Mouse (Mus musculus): ENCODE results near the gene Mdfi. TPM values are rescaled to one million over a fixed set of nuclear protein-coding genes. Genes with fewer than 3 reads are reported as not detected.
"Not testable (repeated sequence)": the region's sequence is repeated elsewhere in the genome, so short reads cannot be mapped to it uniquely, and the experiment has no call there.

Gene Mdfi
- polyA plus RNA-seq, 1 experiment = 2.1 TPM

DNA sequence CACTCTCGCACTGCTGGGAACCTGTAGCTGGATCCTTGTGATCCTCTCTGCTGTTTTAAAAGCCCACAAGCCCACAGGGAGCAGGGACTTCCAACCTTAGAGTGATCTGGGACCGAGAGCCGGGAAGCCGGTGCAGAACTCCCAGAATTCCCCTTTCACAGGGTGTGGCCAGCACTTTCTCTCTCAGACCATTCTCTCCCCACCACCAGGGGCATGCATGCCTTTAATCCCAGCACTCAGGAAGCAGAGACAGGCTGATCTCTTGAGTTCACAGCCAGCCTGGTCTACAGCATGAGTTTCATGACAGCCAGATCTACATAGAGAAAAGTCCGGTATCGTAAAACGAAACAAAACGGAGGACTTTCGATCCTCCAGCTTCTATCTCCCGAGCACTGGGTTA is 35.4 kb upstream of the Mdfi start:
- TF ChIP-seq CTCF (IDR thresholded peaks at IDR 0.05; ENCODE audit: extremely low read depth, insufficient read depth, low read length) (no peak), POLR2A (IDR thresholded peaks at IDR 0.05; ENCODE audit: extremely low read depth, insufficient read depth, low read length) (no peak)
- Histone ChIP-seq H3K4me1 (ENCODE audit: control insufficient read depth, insufficient read depth, low read length) (no peaks in the 10 kb centered on the region), H3K27ac (ENCODE audit: insufficient read depth, low read length) (no peak overlapping the region), H3K4me3 (ENCODE audit: insufficient read depth, low read length) (no peak overlapping the region)

DNA sequence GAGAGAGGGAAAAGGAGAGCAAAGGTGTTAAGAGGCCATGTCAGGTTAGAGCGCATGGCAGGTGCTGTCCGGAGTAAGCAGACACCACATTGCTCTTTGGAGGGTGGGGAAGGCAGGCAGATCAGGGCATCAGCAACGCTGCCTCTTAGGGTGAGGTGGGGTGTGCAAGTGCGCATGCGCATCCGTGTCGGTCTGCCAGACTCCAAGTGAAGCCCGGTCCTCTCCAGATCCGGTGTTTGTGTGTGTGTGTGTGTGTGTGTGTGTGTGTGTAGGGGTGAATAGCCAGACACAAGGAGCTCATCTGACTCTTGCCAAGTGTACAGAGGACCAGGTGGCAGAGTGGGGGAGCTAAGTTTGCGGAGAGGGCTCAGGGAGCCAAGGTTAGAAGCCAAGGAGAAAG is 31.5 kb upstream of the Mdfi start:
- H3K4me3 ChIP-seq (ENCODE audit: insufficient read depth, low read length) = no peak overlapping the region
- H3K27ac ChIP-seq (ENCODE audit: insufficient read depth, low read length) = no peak overlapping the region
- no peaks in the 10 kb centered on the region for H3K4me1 ChIP-seq (ENCODE audit: control insufficient read depth, insufficient read depth, low read length)
- TF ChIP-seq POLR2A (IDR thresholded peaks at IDR 0.05; ENCODE audit: extremely low read depth, insufficient read depth, low read length) (0 out of 2 replicates have a peak, but pooled peaks have one; percentile 20), CTCF (IDR thresholded peaks at IDR 0.05; ENCODE audit: extremely low read depth, insufficient read depth, low read length) (no peak)

GRCm38 (mm10) chr17:47864496-47864895 is 30.0 kb upstream of the Mdfi start:
- Histone ChIP-seq H3K27ac (ENCODE audit: insufficient read depth, low read length) (no peak overlapping the region), H3K4me1 (ENCODE audit: control insufficient read depth, insufficient read depth, low read length) (no peaks in the 10 kb centered on the region), H3K4me3 (ENCODE audit: insufficient read depth, low read length) (no peak overlapping the region)
- TF ChIP-seq CTCF (IDR thresholded peaks at IDR 0.05; ENCODE audit: extremely low read depth, insufficient read depth, low read length) = peak; percentile 75
- TF ChIP-seq POLR2A (IDR thresholded peaks at IDR 0.05; ENCODE audit: extremely low read depth, insufficient read depth, low read length) = no peak

- H3K4me1 ChIP-seq (ENCODE audit: control insufficient read depth, insufficient read depth, low read length) = no peaks in the 10 kb centered on the region
- no peak overlapping the region for H3K27ac ChIP-seq (ENCODE audit: insufficient read depth, low read length)
- no peak overlapping the region for H3K4me3 ChIP-seq (ENCODE audit: insufficient read depth, low read length)
- no peak for TF ChIP-seq POLR2A (IDR thresholded peaks at IDR 0.05; ENCODE audit: extremely low read depth, insufficient read depth, low read length)
- no peak for TF ChIP-seq CTCF (IDR thresholded peaks at IDR 0.05; ENCODE audit: extremely low read depth, insufficient read depth, low read length)
Observed at GRCm38 (mm10) chr17:47863437-47863836, 28.9 kb upstream of the Mdfi start.

- H3K4me1 ChIP-seq (ENCODE audit: control insufficient read depth, insufficient read depth, low read length) = no peaks in the 10 kb centered on the region
- H3K4me3 ChIP-seq (ENCODE audit: insufficient read depth, low read length) = no peak overlapping the region
- TF ChIP-seq POLR2A (IDR thresholded peaks at IDR 0.05; ENCODE audit: extremely low read depth, insufficient read depth, low read length) (no peak), CTCF (IDR thresholded peaks at IDR 0.05; ENCODE audit: extremely low read depth, insufficient read depth, low read length) (no peak)
- no peak overlapping the region for H3K27ac ChIP-seq (ENCODE audit: insufficient read depth, low read length)
Observed at GRCm38 (mm10) chr17:47863023-47863422, 28.5 kb upstream of the Mdfi start.

GRCm38 (mm10) chr17:47855544-47855943 is 21.1 kb upstream of the Mdfi start:
- TF ChIP-seq POLR2A (IDR thresholded peaks at IDR 0.05; ENCODE audit: extremely low read depth, insufficient read depth, low read length) (no peak), CTCF (IDR thresholded peaks at IDR 0.05; ENCODE audit: extremely low read depth, insufficient read depth, low read length) (no peak)
- Histone ChIP-seq H3K4me1 (ENCODE audit: control insufficient read depth, insufficient read depth, low read length) (no peaks in the 10 kb centered on the region), H3K27ac (ENCODE audit: insufficient read depth, low read length) (no peak overlapping the region), H3K4me3 (ENCODE audit: insufficient read depth, low read length) (no peak overlapping the region)

DNA sequence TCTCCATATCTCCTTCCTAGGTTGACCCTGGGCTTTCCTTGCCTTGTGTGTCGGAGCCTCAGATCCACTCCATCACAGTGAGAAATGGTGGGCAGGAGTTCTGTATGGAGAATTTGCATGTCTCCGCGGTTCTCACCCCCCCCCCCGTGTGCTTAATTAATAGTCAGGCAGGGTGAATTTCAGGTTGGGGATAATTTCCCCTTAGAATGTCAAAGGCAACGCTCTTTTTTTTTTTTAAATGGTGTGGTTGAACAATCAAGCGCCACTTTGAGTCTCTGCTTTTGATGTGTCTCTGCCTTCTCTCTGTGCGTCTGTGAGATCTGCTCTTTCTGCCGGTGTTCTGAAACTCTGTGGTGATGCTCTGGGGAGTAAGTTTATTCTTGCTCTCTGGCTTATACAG is 20.4 kb upstream of the Mdfi start:
- no peak overlapping the region for H3K27ac ChIP-seq (ENCODE audit: insufficient read depth, low read length)
- no peak for TF ChIP-seq POLR2A (IDR thresholded peaks at IDR 0.05; ENCODE audit: extremely low read depth, insufficient read depth, low read length)
- no peak for TF ChIP-seq CTCF (IDR thresholded peaks at IDR 0.05; ENCODE audit: extremely low read depth, insufficient read depth, low read length)
- no peaks in the 10 kb centered on the region for H3K4me1 ChIP-seq (ENCODE audit: control insufficient read depth, insufficient read depth, low read length)
- H3K4me3 ChIP-seq (ENCODE audit: insufficient read depth, low read length) = no peak overlapping the region

DNA sequence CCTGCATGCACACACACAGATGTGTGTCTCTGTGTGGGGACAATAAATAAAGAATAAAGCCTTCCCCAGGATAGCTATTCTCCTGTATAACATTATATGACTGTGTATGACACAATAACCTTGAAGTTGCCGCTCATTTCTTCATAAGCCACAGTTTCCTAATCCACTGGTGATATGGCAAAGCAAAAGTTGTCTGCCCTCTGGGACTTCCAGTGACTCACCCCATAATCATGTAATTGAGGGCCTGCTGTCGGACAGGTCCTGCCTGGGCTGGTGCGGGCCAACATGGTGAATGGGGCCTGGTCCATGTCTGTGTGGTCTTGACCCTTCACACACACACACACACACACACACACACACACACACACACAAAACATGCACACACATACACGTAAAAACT is 19.3 kb upstream of the Mdfi start:
- H3K27ac ChIP-seq (ENCODE audit: insufficient read depth, low read length) = no peak overlapping the region
- no peak for TF ChIP-seq POLR2A (IDR thresholded peaks at IDR 0.05; ENCODE audit: extremely low read depth, insufficient read depth, low read length)
- no peak for TF ChIP-seq CTCF (IDR thresholded peaks at IDR 0.05; ENCODE audit: extremely low read depth, insufficient read depth, low read length)
- no peak overlapping the region for H3K4me3 ChIP-seq (ENCODE audit: insufficient read depth, low read length)
- H3K4me1 ChIP-seq (ENCODE audit: control insufficient read depth, insufficient read depth, low read length) = no peaks in the 10 kb centered on the region

GRCm38 (mm10) chr17:47853336-47853735 is 18.8 kb upstream of the Mdfi start:
- H3K4me3 ChIP-seq (ENCODE audit: insufficient read depth, low read length) = no peak overlapping the region
- no peak overlapping the region for H3K27ac ChIP-seq (ENCODE audit: insufficient read depth, low read length)
- TF ChIP-seq POLR2A (IDR thresholded peaks at IDR 0.05; ENCODE audit: extremely low read depth, insufficient read depth, low read length) = no peak
- no peak for TF ChIP-seq CTCF (IDR thresholded peaks at IDR 0.05; ENCODE audit: extremely low read depth, insufficient read depth, low read length)
- H3K4me1 ChIP-seq (ENCODE audit: control insufficient read depth, insufficient read depth, low read length) = no peaks in the 10 kb centered on the region

DNA sequence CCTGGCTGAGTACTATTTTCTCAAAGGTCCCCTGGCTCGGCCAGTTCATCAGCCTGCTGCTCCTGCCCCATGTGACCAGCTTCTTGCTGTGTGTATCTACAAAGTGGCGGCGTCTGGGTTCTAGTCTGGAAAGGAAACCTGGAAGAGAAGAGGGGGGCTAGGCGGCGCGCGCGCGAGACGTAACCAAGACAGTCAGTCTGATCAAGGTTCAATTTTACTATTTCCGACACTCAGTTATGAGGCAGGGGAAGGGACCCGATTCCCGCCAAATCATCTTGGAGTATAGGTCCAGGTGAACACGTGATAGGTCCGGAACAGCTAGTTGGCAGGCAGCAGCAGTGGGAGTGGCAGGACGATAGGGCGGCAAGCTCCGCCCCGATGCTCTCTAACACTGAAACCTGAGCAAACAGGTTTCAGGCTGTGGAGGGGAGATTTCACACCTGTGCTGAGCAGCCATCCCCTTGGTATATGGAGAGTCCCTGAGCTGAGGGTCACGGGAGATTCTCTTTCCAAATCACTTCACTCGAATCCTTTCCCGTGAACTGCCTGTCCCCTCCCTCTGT is 17.4 kb upstream of the Mdfi start:
- H3K27ac ChIP-seq (ENCODE audit: insufficient read depth, low read length); H3K4me3 ChIP-seq (ENCODE audit: insufficient read depth, low read length): not testable (repeated sequence)

More for the DNA sequence above, 17.4 kb upstream of the Mdfi start:
- H3K4me1 ChIP-seq (ENCODE audit: control insufficient read depth, insufficient read depth, low read length) = not testable (repeated sequence)

Data from cortical plate, adult 2 months (tissue).